Mouse (Mus musculus) testis, adult 2 months (tissue): ENCODE measurements around the gene Prdm16. TPM values are rescaled to one million over a fixed set of nuclear protein-coding genes. Genes with fewer than 3 reads are reported as not detected.
A peak's percentile ranks its signal among the peaks of the same experiment; 100 is the strongest.

Experiments
- H3K27ac ChIP-seq: fragments of 200-500 bp; 2 replicates; pipeline ENCODE4 v1.5.1; 2012; ENCODE audit warnings: low read depth, low read length; ENCODE audit not compliant: control insufficient read depth, insufficient read depth
- H3K27me3 ChIP-seq: fragments of 200-500 bp; 2 replicates; pipeline ENCODE4 v1.6.1; 2012; ENCODE audit warnings: mild to moderate bottlenecking, low read length, moderate library complexity; ENCODE audit not compliant: control insufficient read depth, insufficient read depth
- H3K36me3 ChIP-seq: fragments of 200-500 bp; 2 replicates; pipeline ENCODE4 v1.6.1; 2012; ENCODE audit warnings: mild to moderate bottlenecking, low read length; ENCODE audit not compliant: control insufficient read depth, insufficient read depth
- H3K4me1 ChIP-seq: fragments of 200-500 bp; 2 replicates; pipeline ENCODE4 v1.6.1; 2012; ENCODE audit warnings: low read length; ENCODE audit not compliant: control insufficient read depth, insufficient read depth
- H3K4me3 ChIP-seq: fragments of 200-500 bp; 2 replicates; pipeline ENCODE4 v1.5.1; 2012; ENCODE audit warnings: low read depth, mild to moderate bottlenecking, low read length, moderate library complexity, mixed read lengths; ENCODE audit not compliant: control insufficient read depth
- CTCF ChIP-seq: fragments of 200-500 bp; IDR thresholded peaks from 2 replicates; pipeline ENCODE4 v1.5.1; 2012; ENCODE audit warnings: low read depth, mild to moderate bottlenecking, inconsistent platforms, low read length, moderate library complexity; ENCODE audit not compliant: control insufficient read depth, insufficient read depth, insufficient replicate concordance
- POLR2A ChIP-seq: fragments of 200-500 bp; IDR thresholded peaks from 2 replicates; pipeline ENCODE4 v1.6.1; 2012; ENCODE audit warnings: low read depth, mild to moderate bottlenecking, inconsistent platforms, low read length, moderate library complexity; ENCODE audit not compliant: control insufficient read depth
- polyA plus RNA-seq: library from polyadenylated mRNA; depleted of rRNA; stranded (reverse); fragments of >200 nt; gene quantifications from 2 replicates; pipeline ENCODE4 v1.2.3, GENCODE M21; 2012

Gene Prdm16
- polyA plus RNA-seq, 1 experiment: 3.0 TPM

DNA sequence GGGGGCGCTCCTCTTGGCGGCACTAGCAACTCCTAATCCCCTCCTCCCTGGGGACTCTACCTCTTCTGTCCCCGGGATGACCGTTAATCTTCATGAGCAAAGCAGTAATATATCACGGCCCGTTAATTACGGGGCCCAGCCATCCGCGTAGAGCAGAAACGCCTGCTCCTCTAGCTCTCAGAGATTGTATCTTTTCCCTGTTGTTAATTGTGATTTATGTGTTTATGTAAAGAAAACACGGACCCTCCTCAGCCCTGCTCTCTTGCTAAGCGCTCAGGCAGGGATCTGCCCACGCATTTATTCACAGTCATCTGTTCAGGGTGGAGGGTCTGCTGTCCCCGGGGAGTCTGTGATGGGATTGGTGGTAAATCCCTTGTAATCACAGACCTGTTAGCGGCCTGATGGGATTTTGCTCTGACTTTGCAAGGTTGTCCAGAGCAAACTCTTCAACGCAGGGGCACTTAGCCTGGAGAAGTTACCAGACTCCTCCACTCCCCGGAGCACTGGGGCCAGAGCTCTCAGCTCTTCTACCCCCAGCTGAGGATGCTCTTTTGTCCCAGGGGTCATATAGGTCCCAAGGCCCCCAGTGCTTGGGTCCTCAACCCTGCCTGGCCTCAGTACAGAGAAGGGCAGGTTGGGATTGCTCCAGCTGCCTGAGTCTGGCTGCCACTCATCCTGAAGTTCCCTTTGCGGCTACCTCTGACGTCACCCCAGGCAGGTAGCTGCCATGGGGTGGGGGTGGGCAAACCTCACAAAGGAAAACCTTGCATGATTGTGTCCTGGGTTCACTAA is 289.7 kb downstream of the Prdm16 start:
- no peak overlapping the region for H3K27ac ChIP-seq

DNA sequence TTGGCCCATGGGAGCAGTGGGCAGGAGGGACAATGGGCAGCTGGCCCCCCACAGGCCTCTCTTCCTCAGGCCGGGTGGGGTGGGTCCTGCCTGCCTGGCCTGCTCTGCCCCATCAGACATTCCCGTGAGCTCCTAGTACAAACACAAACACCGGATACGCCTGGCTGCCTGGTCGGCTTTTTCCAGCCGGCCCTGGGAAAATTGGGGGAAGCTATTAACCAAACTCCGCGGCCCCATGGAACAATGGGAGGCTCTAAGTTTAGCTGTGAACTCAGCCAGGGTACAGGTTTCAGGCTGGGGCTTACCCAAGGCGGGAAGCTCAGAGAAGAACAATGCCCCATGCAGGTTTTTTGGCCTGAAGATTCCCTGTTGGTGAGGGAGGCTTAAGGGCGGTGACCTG is 300.0 kb downstream of the Prdm16 start:
- Histone ChIP-seq H3K36me3 (no peaks in the 10 kb centered on the region), H3K4me3 (no peak overlapping the region), H3K4me1 (peaks cover 15% of the 10 kb centered on the region), H3K27ac (no peak overlapping the region), H3K27me3 (no peaks in the 10 kb centered on the region)
- TF ChIP-seq CTCF: no peak
- TF ChIP-seq POLR2A: no peak

More for the DNA sequence above, 289.7 kb downstream of the Prdm16 start:
- no peaks in the 10 kb centered on the region for H3K36me3 ChIP-seq
- no peak for TF ChIP-seq CTCF
- TF ChIP-seq POLR2A: no peak
- H3K4me1 ChIP-seq: no peaks in the 10 kb centered on the region
- H3K4me3 ChIP-seq: no peak overlapping the region
- no peaks in the 10 kb centered on the region for H3K27me3 ChIP-seq

DNA sequence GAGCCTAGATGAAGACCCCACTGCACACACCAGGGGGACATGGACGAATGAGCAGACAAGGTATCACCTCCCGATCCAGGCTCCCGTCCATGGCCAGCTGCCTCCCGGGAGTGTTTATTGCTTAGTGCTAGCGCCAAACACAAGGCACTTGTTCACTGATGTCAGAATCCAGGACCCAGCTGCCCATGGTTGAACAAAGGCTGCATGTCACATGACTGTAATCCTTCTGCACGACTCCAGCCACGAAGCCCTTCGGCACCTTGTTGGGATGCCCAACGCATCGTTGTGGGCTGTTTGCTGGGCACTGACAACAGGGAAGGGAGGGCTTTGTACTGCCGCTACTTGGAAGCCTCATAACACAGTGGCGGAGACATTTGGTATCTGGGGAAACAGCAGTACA is 300.9 kb downstream of the Prdm16 start, which contains the start of gene B230104I21Rik:
TSS of gene B230104I21Rik (plus strand) at position 367 of the 400 bp plus-strand sequence.
- peak within 1 kb of the TSS; percentile 49; the same call in 1 of the 2 replicates for H3K27ac ChIP-seq
- H3K36me3 ChIP-seq: no peaks in the 10 kb centered on the region
- H3K4me3 ChIP-seq: peak within 1 kb of the TSS; percentile 68
- H3K27me3 ChIP-seq: no peaks in the 10 kb centered on the region
- peaks cover 15% of the 10 kb centered on the region for H3K4me1 ChIP-seq
- TF ChIP-seq POLR2A: no peak
- no peak for TF ChIP-seq CTCF

DNA sequence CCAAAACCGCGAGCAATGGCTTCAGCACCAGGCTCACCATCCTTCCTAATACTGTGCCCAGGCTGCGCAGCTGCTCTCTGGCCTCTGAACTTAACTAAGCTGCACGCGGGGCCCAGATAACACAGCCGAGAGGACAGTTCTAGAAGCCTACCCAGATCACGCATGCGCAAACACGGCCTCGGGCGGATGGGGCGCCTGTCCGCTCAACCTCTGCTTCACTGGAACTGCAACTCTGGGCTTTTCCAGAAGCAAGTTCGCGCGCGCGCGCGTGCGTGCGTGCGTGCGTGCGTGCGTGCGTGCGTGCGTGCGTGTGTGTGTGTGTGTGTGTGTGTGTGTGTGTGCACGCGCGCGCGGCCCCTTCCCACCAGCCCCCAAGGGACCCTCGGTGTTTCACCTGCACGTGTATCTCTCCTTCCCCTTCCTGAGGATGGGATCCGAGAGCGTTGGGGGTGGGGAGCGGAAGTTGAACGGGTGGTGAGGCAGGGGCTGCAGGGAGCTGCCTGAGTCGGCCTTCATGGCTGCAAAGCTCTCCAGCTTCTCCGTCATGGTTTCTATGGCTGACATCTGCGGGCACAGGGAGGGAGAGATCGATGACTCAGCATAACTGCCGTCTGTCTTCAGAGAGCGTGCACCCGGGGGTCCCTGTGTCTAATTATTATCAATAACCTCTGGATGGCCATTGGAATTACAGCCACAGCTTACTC is 301.8 kb downstream of the Prdm16 start:
- Histone ChIP-seq H3K36me3 (no peaks in the 10 kb centered on the region), H3K27ac (peak overlapping the region; percentile 49; the same call in 1 of the 2 replicates), H3K4me3 (peak overlapping the region; percentile 68), H3K27me3 (no peaks in the 10 kb centered on the region), H3K4me1 (peaks cover 15% of the 10 kb centered on the region)
- TF ChIP-seq POLR2A: peak; percentile 18; the same call in 1 of the 2 replicates
- no peak for TF ChIP-seq CTCF

DNA sequence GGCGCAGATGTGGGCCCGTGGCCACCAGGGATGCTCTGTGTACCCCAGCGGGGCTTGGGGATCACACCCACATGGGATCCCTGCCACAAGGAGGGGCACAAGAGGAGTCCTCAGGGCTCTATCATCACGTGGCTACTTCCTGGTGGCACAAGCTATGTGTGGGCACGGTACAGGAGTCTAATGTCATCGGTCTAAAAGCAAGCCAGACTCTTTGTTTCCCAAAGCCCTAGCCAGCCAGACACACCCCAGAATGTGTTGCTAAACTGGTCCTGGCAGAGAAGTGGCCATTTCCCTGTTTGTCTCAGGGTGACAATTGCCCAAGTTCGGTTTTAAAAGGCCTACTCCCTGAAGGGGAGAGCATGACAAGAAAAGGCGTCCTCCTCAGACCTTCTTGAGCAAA is 303.4 kb downstream of the Prdm16 start:
- Histone ChIP-seq H3K4me3 (no peak overlapping the region), H3K27ac (no peak overlapping the region), H3K4me1 (peaks cover 19% of the 10 kb centered on the region), H3K27me3 (no peaks in the 10 kb centered on the region), H3K36me3 (no peaks in the 10 kb centered on the region)
- TF ChIP-seq CTCF (no peak), POLR2A (no peak)

DNA sequence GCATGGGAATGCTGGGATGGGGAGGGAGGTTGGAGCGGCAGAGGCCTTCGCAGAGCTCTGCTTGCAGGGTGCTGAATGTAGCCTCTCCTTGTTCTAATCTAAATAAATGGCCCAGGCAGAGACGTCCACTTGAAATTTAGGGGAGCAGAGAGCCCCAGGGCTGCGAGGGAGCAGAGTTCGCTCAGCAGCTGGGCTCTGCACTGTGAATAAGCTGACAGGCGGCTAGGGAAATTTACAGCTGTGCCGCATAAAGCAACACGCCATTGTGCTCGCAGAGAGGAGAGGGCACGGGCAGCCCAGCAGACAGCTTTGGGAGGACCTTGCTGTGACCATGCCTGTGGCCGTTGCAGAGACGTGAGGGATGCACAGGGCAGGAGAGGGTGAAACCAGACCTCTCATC is 305.4 kb downstream of the Prdm16 start:
- no peaks in the 10 kb centered on the region for H3K27me3 ChIP-seq
- no peaks in the 10 kb centered on the region for H3K36me3 ChIP-seq
- H3K4me1 ChIP-seq: peaks cover 21% of the 10 kb centered on the region
- TF ChIP-seq CTCF: no peak
- H3K27ac ChIP-seq: no peak overlapping the region
- H3K4me3 ChIP-seq: no peak overlapping the region

DNA sequence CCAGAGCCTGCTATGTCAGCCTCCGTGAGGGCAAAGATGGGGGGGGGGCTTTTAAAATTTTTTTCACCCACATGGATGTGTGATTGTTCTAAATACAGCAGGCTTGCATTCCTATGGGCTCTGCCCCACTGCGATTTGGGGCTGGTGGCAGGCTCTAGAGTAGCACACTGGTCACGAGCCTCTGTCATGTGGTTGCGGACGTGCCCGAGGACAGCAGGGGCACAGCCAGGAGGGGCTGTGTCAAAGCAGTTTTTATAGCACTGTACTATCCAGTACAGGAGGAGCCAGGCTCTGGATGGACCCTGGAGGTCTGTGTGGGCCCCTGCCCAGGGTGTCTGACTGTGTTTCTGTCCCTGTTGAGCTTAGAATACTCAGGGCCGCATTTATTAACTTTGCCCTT is 306.7 kb downstream of the Prdm16 start:
- TF ChIP-seq POLR2A (no peak), CTCF (no peak)
- no peaks in the 10 kb centered on the region for H3K27me3 ChIP-seq
- H3K27ac ChIP-seq: no peak overlapping the region
- H3K4me3 ChIP-seq: no peak overlapping the region
- peaks cover 16% of the 10 kb centered on the region for H3K4me1 ChIP-seq
- no peaks in the 10 kb centered on the region for H3K36me3 ChIP-seq

DNA sequence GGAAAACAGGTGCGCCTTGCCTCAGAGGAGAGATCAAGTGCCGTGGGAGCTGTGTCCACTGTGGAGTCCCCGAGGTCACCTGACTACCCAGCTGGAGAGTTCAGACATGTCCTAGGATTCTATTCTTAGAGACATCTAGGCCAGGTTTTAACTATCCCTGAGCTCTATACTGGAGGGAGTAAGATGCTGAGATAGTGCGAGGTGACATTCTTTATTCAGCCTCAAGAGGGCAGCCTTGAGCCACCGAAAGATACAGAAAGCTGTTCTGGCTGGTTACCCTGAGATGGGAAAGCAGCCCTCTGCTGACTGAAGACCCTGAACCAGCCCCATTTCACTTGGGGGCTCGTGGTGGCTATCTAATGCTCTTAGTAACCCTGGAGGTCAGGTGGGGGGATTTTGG is 307.8 kb downstream of the Prdm16 start:
- Histone ChIP-seq H3K4me1 (peaks cover 6% of the 10 kb centered on the region), H3K27me3 (no peaks in the 10 kb centered on the region), H3K27ac (no peak overlapping the region), H3K36me3 (no peaks in the 10 kb centered on the region), H3K4me3 (no peak overlapping the region)
- TF ChIP-seq CTCF (peak; percentile 47; the same call in 1 of the 2 replicates), POLR2A (no peak)
